Mouse (Mus musculus) adrenal gland, adult 18-20 months (tissue): ENCODE data around the gene Arl15. TPM values are rescaled to one million over a fixed set of nuclear protein-coding genes. Genes with fewer than 3 reads are reported as not detected.

Source experiments
- DNase-seq, 2 experiments: peaks; one replicate each; pipeline ENCODE4 v3.0.0; 2021 to 2022; ENCODE audit warnings: low spot score in 2 of 2
- total RNA-seq, 2 experiments: library from RNA; stranded (reverse); gene quantifications; 1 replicate in 1 of 2; 2 replicates in 1 of 2; pipeline ENCODE4 v1.2.3; 2021

Arl15 gene
- total RNA-seq, 2 experiments from 2014 or later, result 27.3 to 30.0 TPM

- no peak for DNase-seq
Measured at GRCm38 (mm10) chr13:113799361-113799760, 5.1 kb downstream of the Arl15 start.

GRCm38 (mm10) chr13:113800246-113800645, 5.9 kb downstream of the Arl15 start:
- no peak for DNase-seq

- no peak for DNase-seq
Measured at GRCm38 (mm10) chr13:113802571-113802970, 8.3 kb downstream of the Arl15 start.

GRCm38 (mm10) chr13:113811141-113811540, 16.8 kb downstream of the Arl15 start:
- no peak for DNase-seq

- peak in 1 of 2 experiments; percentile 27 for DNase-seq
Measured at GRCm38 (mm10) chr13:113811910-113812592, 17.7 kb downstream of the Arl15 start.

- no peak for DNase-seq
Measured at GRCm38 (mm10) chr13:113812593-113812975, 18.3 kb downstream of the Arl15 start.

GRCm38 (mm10) chr13:113814121-113814520, 19.8 kb downstream of the Arl15 start:
- DNase-seq, result no peak

- peak in 1 of 2 experiments; percentile 41 for DNase-seq
Measured at GRCm38 (mm10) chr13:113815697-113816420, 21.6 kb downstream of the Arl15 start.

- no peak for DNase-seq
Measured at GRCm38 (mm10) chr13:113816421-113816810, 22.1 kb downstream of the Arl15 start.

GRCm38 (mm10) chr13:113819006-113819405, 24.7 kb downstream of the Arl15 start:
- no peak for DNase-seq

- DNase-seq, result no peak
Measured at GRCm38 (mm10) chr13:113820176-113820575, 25.9 kb downstream of the Arl15 start.

GRCm38 (mm10) chr13:113821891-113822290, 27.6 kb downstream of the Arl15 start:
- no peak for DNase-seq

- no peak for DNase-seq
Measured at GRCm38 (mm10) chr13:113824027-113824426, 29.7 kb downstream of the Arl15 start.

- no peak for DNase-seq
Measured at GRCm38 (mm10) chr13:113828633-113829032, 34.3 kb downstream of the Arl15 start.

GRCm38 (mm10) chr13:113829079-113829478, 34.8 kb downstream of the Arl15 start:
- DNase-seq, result no peak

GRCm38 (mm10) chr13:113830805-113831204, 36.5 kb downstream of the Arl15 start:
- DNase-seq, result no peak

- DNase-seq, result no peak
Measured at GRCm38 (mm10) chr13:113832947-113833346, 38.6 kb downstream of the Arl15 start.

GRCm38 (mm10) chr13:113835921-113836320, 41.6 kb downstream of the Arl15 start:
- no peak for DNase-seq

- no peak for DNase-seq
Measured at GRCm38 (mm10) chr13:113838601-113839576, 44.6 kb downstream of the Arl15 start.

GRCm38 (mm10) chr13:113840421-113840820, 46.1 kb downstream of the Arl15 start:
- no peak for DNase-seq
